Mouse (Mus musculus): ENCODE data around the gene Mettl18. TPM values are rescaled to one million over a fixed set of nuclear protein-coding genes. Genes with fewer than 3 reads are reported as not detected.
A peak's percentile ranks its signal among the peaks of the same experiment; 100 is the strongest.
"Not testable (repeated sequence)": the region's sequence is repeated elsewhere in the genome, so short reads cannot be mapped to it uniquely, and the experiment has no call there.

Mettl18 gene
- 1 to 10 TPM; 3.4 to 5.1 TPM for total RNA-seq (2021)
- long read RNA-seq, experiment 1, partial matches to known transcripts, result 0 of 2 reads
- long read RNA-seq, experiment 1, other reads (novel, unspliced or antisense), result 0 of 2 reads
- long read RNA-seq, experiment 2, partial matches to known transcripts, result 0 of 3 reads
- long read RNA-seq, experiment 2, other reads (novel, unspliced or antisense), result 0 of 3 reads

- DNase-seq, result peak; percentile 92 to 95
Observed at GRCm38 (mm10) chr1:163994721-163995608, at the start of gene Mettl18, which contains the start of gene BC055324. Gene Mettl18, plus strand, starts transcription at chr1:163994889. Gene BC055324, minus strand, starts transcription at chr1:163994796.

- DNase-seq, result no peak
Observed at GRCm38 (mm10) chr1:163953396-163953795, 41.3 kb upstream of the Mettl18 start.

GRCm38 (mm10) chr1:163958036-163958435, 36.7 kb upstream of the Mettl18 start:
- no peak for DNase-seq

- DNase-seq, result no peak
Observed at GRCm38 (mm10) chr1:163964008-163964689, 30.5 kb upstream of the Mettl18 start.

GRCm38 (mm10) chr1:163974471-163974870, 20.2 kb upstream of the Mettl18 start:
- no peak for DNase-seq

GRCm38 (mm10) chr1:163975088-163975487, 19.6 kb upstream of the Mettl18 start:
- no peak for DNase-seq

- DNase-seq, result no peak
Observed at GRCm38 (mm10) chr1:163976515-163976914, 18.2 kb upstream of the Mettl18 start.

- no peak for DNase-seq
Observed at GRCm38 (mm10) chr1:163992371-163992770, 2.3 kb upstream of the Mettl18 start.

- no peak for DNase-seq
Observed at GRCm38 (mm10) chr1:163994173-163994720, 442 bp upstream of the Mettl18 start.

- no peak for DNase-seq
Observed at GRCm38 (mm10) chr1:163995609-163995913, 872 bp downstream of the Mettl18 start.

GRCm38 (mm10) chr1:164001831-164002452, 7.3 kb downstream of the Mettl18 start:
- DNase-seq, result no peak

GRCm38 (mm10) chr1:164004311-164004710, 9.6 kb downstream of the Mettl18 start:
- no peak for DNase-seq

- peak; percentile 4 to 51 for DNase-seq
Observed at GRCm38 (mm10) chr1:164009235-164009634, 14.5 kb downstream of the Mettl18 start.

GRCm38 (mm10) chr1:164014616-164015015, 19.9 kb downstream of the Mettl18 start:
- no peak for DNase-seq

GRCm38 (mm10) chr1:164018221-164018896, 23.7 kb downstream of the Mettl18 start:
- DNase-seq, result no peak

- DNase-seq, result no peak
Observed at GRCm38 (mm10) chr1:164019789-164020188, 25.1 kb downstream of the Mettl18 start.

- DNase-seq, result not testable (repeated sequence)
Observed at GRCm38 (mm10) chr1:164020746-164021145, 26.1 kb downstream of the Mettl18 start.

- DNase-seq, result not testable (repeated sequence)
Observed at GRCm38 (mm10) chr1:164022106-164022505, 27.4 kb downstream of the Mettl18 start.

GRCm38 (mm10) chr1:164025685-164026084, 31.0 kb downstream of the Mettl18 start:
- no peak for DNase-seq

GRCm38 (mm10) chr1:164027416-164027815, 32.7 kb downstream of the Mettl18 start:
- DNase-seq, result peak in 1 of 2 experiments; percentile 29

GRCm38 (mm10) chr1:164040385-164041135, 45.9 kb downstream of the Mettl18 start:
- no peak for DNase-seq

Measured in heart, adult 18-20 months (tissue).